Mouse (Mus musculus): ENCODE measurements around the gene Gm10271. TPM values are rescaled to one million over a fixed set of nuclear protein-coding genes. Genes with fewer than 3 reads are reported as not detected.

Gm10271 gene
- total RNA-seq, 2 experiments from 2014 or later: not detected

- no peak for DNase-seq (ENCODE audit: low spot score)
Measured at GRCm38 (mm10) chr10:116978841-116979240, 6.4 kb upstream of the Gm10271 start.

GRCm38 (mm10) chr10:116977858-116978257, 5.4 kb upstream of the Gm10271 start:
- no peak for DNase-seq (ENCODE audit: low spot score)

- no peak for DNase-seq (ENCODE audit: low spot score)
Measured at GRCm38 (mm10) chr10:116977455-116977854, 5.0 kb upstream of the Gm10271 start.

- DNase-seq (ENCODE audit: low spot score): no peak
Measured at GRCm38 (mm10) chr10:116968741-116969140, 3.7 kb downstream of the Gm10271 start.

GRCm38 (mm10) chr10:116966065-116966464, 6.3 kb downstream of the Gm10271 start:
- DNase-seq (ENCODE audit: low spot score): no peak

- peak; percentile 16 for DNase-seq (ENCODE audit: low spot score)
Measured at GRCm38 (mm10) chr10:116965297-116965696, 7.1 kb downstream of the Gm10271 start.

- no peak for DNase-seq (ENCODE audit: low spot score)
Measured at GRCm38 (mm10) chr10:116964571-116964970, 7.8 kb downstream of the Gm10271 start.

GRCm38 (mm10) chr10:116964084-116964483, 8.3 kb downstream of the Gm10271 start:
- DNase-seq (ENCODE audit: low spot score): no peak

GRCm38 (mm10) chr10:116962803-116963202, 9.6 kb downstream of the Gm10271 start:
- no peak for DNase-seq (ENCODE audit: low spot score)

- DNase-seq (ENCODE audit: low spot score): no peak
Measured at GRCm38 (mm10) chr10:116962152-116962551, 10.3 kb downstream of the Gm10271 start.

GRCm38 (mm10) chr10:116957867-116958551, 14.4 kb downstream of the Gm10271 start:
- DNase-seq (ENCODE audit: low spot score): no peak

GRCm38 (mm10) chr10:116956483-116957158, 15.8 kb downstream of the Gm10271 start:
- no peak for DNase-seq (ENCODE audit: low spot score)

- no peak for DNase-seq (ENCODE audit: low spot score)
Measured at GRCm38 (mm10) chr10:116955191-116955590, 17.2 kb downstream of the Gm10271 start.

- no peak for DNase-seq (ENCODE audit: low spot score)
Measured at GRCm38 (mm10) chr10:116950886-116951285, 21.5 kb downstream of the Gm10271 start.

GRCm38 (mm10) chr10:116950009-116950769, 22.2 kb downstream of the Gm10271 start, which contains the start of gene Rab3ip:
TSS of gene Rab3ip (minus strand) at chr10:116950769.
- DNase-seq (ENCODE audit: low spot score): peak; percentile 83

- DNase-seq (ENCODE audit: low spot score): no peak
Measured at GRCm38 (mm10) chr10:116949111-116950008, 23.0 kb downstream of the Gm10271 start.

- no peak for DNase-seq (ENCODE audit: low spot score)
Measured at GRCm38 (mm10) chr10:116948414-116948813, 24.0 kb downstream of the Gm10271 start.

- no peak for DNase-seq (ENCODE audit: low spot score)
Measured at GRCm38 (mm10) chr10:116944940-116945339, 27.5 kb downstream of the Gm10271 start.

- DNase-seq (ENCODE audit: low spot score): no peak
Measured at GRCm38 (mm10) chr10:116944144-116944543, 28.3 kb downstream of the Gm10271 start.

- no peak for DNase-seq (ENCODE audit: low spot score)
Measured at GRCm38 (mm10) chr10:116943025-116943424, 29.4 kb downstream of the Gm10271 start.

- no peak for DNase-seq (ENCODE audit: low spot score)
Measured at GRCm38 (mm10) chr10:116935028-116935427, 37.4 kb downstream of the Gm10271 start.
